Mouse (Mus musculus) ovary, adult 10 weeks (tissue): ENCODE data around the gene Vps37c. TPM values are rescaled to one million over a fixed set of nuclear protein-coding genes. Genes with fewer than 3 reads are reported as not detected.

ENCODE experiments used
- polyA plus RNA-seq: library from polyadenylated mRNA; stranded (reverse); fragments of 350-450 nt; fragmentation: Illumina TruSeq; extraction: RNeasy Lipid Tissue Mini Kit (QIAGEN cat#74804); gene quantifications from one replicate; pipeline ENCODE4 v1.2.3, GENCODE M21; 2014

Gene Vps37c
- polyA plus RNA-seq = 1.8 TPM

DNA sequence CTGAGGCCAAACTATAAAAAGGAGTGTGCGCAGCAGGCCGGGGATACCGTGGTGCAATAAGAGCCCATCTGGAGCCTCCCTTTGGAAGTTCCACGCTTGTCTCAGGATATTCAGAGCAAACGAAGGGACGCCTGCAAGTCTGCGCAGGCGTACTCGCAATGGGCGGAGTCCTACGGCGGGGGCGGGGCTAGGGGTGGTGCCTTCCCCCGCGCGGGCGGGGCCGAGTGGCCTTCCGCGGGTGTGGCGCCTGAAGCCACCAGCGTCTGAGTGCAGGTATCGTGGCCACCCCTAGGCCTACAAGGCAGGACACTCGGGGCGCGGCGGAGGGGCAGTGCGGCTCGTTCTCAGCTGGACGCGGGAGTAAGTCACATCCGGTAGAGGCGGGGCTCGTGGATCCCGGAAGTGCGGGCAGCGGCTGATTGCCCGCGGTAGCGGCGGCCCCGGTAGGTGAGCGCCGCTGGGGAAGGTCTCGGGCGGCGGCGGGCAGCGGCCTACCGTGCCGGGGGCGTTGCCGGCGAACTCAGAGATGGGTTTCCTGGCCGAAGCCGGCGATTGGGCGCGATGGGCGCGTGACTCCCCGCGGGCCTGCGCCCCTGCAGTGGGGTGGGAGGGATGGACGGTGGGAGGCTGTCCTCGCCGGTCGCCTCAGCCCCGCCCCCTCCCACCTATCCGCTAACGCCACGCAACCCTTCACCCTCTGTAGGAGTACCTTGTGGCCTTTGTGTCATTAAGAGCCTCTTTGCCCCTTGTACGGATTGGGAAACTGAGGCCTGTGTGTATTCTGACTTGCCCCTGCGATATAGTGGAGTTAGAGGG lies at the start of gene Vps37c:
Gene Vps37c (plus strand): TSS at position 199 of the 816 bp plus-strand sequence.

DNA sequence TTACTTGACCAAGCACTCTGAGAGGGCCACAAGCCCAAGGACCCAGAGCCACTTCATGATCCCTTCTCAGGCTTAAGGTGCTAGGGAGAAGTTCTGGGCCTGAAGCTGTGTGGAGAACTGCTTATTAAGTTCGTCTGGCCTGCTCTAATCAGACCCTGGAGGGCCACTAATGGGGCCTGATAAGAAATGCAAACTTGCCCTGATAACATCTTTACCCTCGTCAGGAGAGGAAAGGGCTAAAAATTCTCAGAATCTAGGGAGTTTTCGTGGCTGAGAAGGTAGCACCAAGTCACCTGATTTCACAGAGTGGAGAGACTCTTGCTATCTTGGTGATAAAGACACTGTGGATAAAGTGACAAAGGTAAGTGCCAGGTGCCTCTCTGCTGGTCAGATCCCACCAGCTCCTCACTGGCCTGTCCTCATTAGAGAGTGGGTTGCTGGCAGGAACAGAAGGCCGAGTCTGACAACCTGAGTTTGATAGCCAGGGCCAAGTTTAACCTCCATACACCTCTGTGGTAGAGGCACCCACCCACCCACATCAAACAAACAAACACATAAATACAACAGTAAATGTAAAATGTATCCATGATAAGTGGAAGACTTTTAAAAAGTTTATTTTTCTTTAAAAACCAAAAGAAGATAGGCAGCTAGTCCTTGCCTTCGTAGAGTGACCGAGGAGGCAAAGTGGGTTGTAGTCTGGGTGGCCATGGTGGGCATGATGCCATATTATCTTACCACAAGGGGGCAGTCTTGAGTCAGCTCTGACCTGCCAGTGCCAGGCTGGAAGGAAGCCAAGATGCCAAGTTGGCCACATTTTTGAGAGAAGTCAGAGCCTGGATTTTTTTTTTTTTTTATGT lies 10.4 kb upstream of the Vps37c start, which contains the start of gene Pga5:
Gene Pga5 (minus strand): TSS at position 157 of the 857 bp plus-strand sequence.

DNA sequence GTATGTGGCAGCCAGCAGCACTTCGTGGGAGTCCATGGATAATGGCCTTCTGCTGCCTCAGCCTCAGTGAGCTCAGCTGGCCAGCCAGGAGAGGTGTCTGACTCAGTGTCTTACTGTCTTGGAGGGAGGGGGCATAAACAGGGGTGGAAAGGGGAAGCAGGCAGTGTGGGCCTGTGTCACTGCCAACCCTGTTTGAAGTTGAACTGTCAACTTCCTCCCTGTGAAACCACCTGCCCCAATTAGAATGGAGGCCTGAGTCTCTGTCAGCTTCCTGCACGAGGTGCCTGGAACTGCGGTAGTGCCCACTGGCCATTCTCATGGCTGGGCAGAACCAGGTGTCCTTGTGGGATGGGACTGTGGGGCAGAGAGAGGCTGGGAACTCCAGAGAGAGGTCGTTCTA lies 50.3 kb downstream of the Vps37c start, which contains the start of gene Cd5:
Gene Cd5 (minus strand): TSS at position 192 of the 400 bp plus-strand sequence.

Other genes with a start within 250 kb of the Vps37c start
- 1.5 TPM for gene Lrrc10b, start 231.3 kb upstream of the Vps37c start, polyA plus RNA-seq
- gene Ppp1r32, start 205.8 kb upstream of the Vps37c start, polyA plus RNA-seq = 0.46 TPM
- 60.6 TPM for gene Cpsf7, start 163.5 kb upstream of the Vps37c start, polyA plus RNA-seq
- gene Sdhaf2, start 162.6 kb upstream of the Vps37c start, polyA plus RNA-seq = 64.2 TPM
- 3.9 TPM for gene Tmem216, start 132.5 kb upstream of the Vps37c start, polyA plus RNA-seq
- gene Cyb561a3, start 111.6 kb upstream of the Vps37c start, polyA plus RNA-seq = 2.4 TPM
- 11.9 TPM for gene Tmem138, start 111.4 kb upstream of the Vps37c start, polyA plus RNA-seq
- gene Ddb1, start 83.4 kb upstream of the Vps37c start, polyA plus RNA-seq = 102 TPM
- 2.5 TPM for gene Tkfc, start 83.1 kb upstream of the Vps37c start, polyA plus RNA-seq
- not detected for gene Vwce, start 54.5 kb upstream of the Vps37c start, polyA plus RNA-seq
- gene Pga5, start 10.7 kb upstream of the Vps37c start, polyA plus RNA-seq = not detected
- gene Cd5, start 50.3 kb downstream of the Vps37c start, polyA plus RNA-seq = not detected
- not detected for gene Cd6, start 141.3 kb downstream of the Vps37c start, polyA plus RNA-seq
- gene Slc15a3, start 151.0 kb downstream of the Vps37c start, polyA plus RNA-seq = 2.0 TPM
- gene Tmem132a, start 181.2 kb downstream of the Vps37c start, polyA plus RNA-seq = not detected
- gene Tmem109, start 193.3 kb downstream of the Vps37c start, polyA plus RNA-seq = 4.5 TPM
- gene Prpf19, start 206.5 kb downstream of the Vps37c start, polyA plus RNA-seq = 87.3 TPM
- gene Zp1, start 231.9 kb downstream of the Vps37c start, polyA plus RNA-seq = 0.46 TPM
- 0.48 TPM for gene Ptgdr2, start 248.4 kb downstream of the Vps37c start, polyA plus RNA-seq